Mouse (Mus musculus): ENCODE results near the gene Smpd1. TPM values are rescaled to one million over a fixed set of nuclear protein-coding genes. Genes with fewer than 3 reads are reported as not detected.

Smpd1 gene
- total and polyA plus RNA-seq, 3 experiments = 22.2 to 98.7 (median 32.3) TPM

DNA sequence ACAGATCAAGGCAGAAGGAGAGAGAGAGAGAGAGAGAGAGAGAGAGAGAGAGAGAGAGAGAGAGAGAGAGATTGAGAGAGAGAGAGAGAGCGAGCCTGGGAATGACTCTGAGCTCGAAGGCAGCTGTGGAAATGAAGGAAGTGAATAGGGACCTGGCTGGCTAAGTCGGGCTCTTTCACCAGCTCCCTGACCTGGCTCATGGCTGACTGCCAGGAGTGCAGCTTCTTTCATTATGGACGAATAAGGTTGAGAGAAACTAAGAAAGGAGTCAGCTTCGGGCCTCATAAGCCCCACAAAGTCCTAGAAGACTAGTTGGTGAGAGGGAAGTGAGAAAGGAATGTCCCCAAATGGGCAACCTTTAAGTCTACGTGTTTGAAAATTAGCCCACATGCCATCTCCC lies 34.0 kb upstream of the Smpd1 start:
- Histone ChIP-seq H3K4me3 (ENCODE audit: control insufficient read depth in 1 of 2, insufficient read depth in 1 of 2, low read depth in 2 of 2, low read length in 2 of 2) (no peak overlapping the region), H3K79me2 (ENCODE audit: control insufficient read depth, insufficient read depth, low read length, poor library complexity) (no peaks in the 10 kb centered on the region), H3K4me1 (ENCODE audit: control insufficient read depth in 1 of 2, insufficient read depth in 2 of 2, low read length in 2 of 2) (no peaks in the 10 kb centered on the region), H3K27ac (ENCODE audit: control insufficient read depth, low read depth, low read length) (no peak overlapping the region), H3K36me3 (ENCODE audit: control insufficient read depth in 1 of 2, insufficient read depth in 2 of 2, low read length in 2 of 2) (no peaks in the 10 kb centered on the region), H3K27me3 (ENCODE audit: control insufficient read depth in 1 of 2, insufficient read depth in 2 of 2, low read length in 2 of 2) (peaks cover 0 to 8% of the 10 kb centered on the region in 2 experiments; a peak in 3 of 4 replicates), H3K9ac (ENCODE audit: control insufficient read depth, low read depth, low read length, poor library complexity, severe bottlenecking) (no peak overlapping the region), H3K9me3 (replicated peaks; ENCODE audit: insufficient read depth, low read length) (no peaks in the 10 kb centered on the region)
- no peak for TF ChIP-seq NELFE (IDR thresholded peaks at IDR 0.05; ENCODE audit: low read depth, low read length)
- TF ChIP-seq GATA1 (IDR thresholded peaks at IDR 0.05; ENCODE audit: low read depth, low read length) = no peak
- TF ChIP-seq BHLHE40 (IDR thresholded peaks at IDR 0.05; ENCODE audit: borderline replicate concordance, low read depth, low read length) = no peak
- no peak for TF ChIP-seq MXI1 (IDR thresholded peaks at IDR 0.05; ENCODE audit: low read depth, low read length)
- no peak for TF ChIP-seq POLR2AphosphoS2 (IDR thresholded peaks at IDR 0.05; ENCODE audit: low read length)
- TF ChIP-seq SIN3A (IDR thresholded peaks at IDR 0.05; ENCODE audit: low read length) = no peak
- no peak for TF ChIP-seq KAT2A (conservative IDR thresholded peaks at IDR 0.05; ENCODE audit: low read depth, low read length)
- TF ChIP-seq E2F4 (IDR thresholded peaks at IDR 0.05; ENCODE audit: borderline replicate concordance, low read depth, low read length) = no peak
- TF ChIP-seq CTCF (IDR thresholded peaks at IDR 0.05 in 2 of 3, conservative IDR thresholded peaks at IDR 0.05 in 1 of 3; ENCODE audit: control insufficient read depth in 1 of 3, insufficient read depth in 1 of 3, low read depth in 2 of 3, low read length in 3 of 3, poor library complexity in 1 of 3, severe bottlenecking in 1 of 3) = no peak
- TF ChIP-seq CHD1 (IDR thresholded peaks at IDR 0.05; ENCODE audit: low read depth, low read length) = no peak
- no peak for TF ChIP-seq TAL1 (IDR thresholded peaks at IDR 0.05; ENCODE audit: low read length)
- TF ChIP-seq TCF12 (IDR thresholded peaks at IDR 0.05; ENCODE audit: low read depth, low read length) = no peak
- TF ChIP-seq MAX (IDR thresholded peaks at IDR 0.05; ENCODE audit: low read length) = no peak
- no peak for TF ChIP-seq HCFC1 (IDR thresholded peaks at IDR 0.05; ENCODE audit: low read depth, low read length)
- no peak for TF ChIP-seq USF1 (IDR thresholded peaks at IDR 0.05; ENCODE audit: low read depth, low read length)
- TF ChIP-seq CHD2 (IDR thresholded peaks at IDR 0.05; ENCODE audit: low read length) = no peak
- DNase-seq (ENCODE audit: low read depth, low spot score) = peak; percentile 11

DNA sequence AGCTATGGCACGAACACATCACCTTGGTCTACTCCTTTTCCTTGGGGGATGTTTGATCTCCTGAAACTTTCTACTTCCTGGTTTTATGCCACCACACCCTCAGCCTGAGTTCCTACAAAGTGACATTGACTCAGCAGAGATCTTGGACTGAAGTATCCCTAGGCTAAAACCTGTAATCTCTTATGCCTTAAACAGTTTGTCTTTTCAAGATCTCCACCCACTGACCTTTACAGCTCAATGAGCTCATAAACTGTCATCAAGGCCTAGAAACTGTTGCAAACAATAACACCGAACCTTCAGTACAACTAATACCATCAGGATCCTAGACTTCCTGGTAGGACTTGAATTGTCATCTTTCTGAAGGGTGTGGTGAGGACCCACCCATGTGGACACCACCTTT lies 29.9 kb upstream of the Smpd1 start:
- no peaks in the 10 kb centered on the region for H3K9me3 ChIP-seq (replicated peaks; ENCODE audit: insufficient read depth, low read length)
- no peaks in the 10 kb centered on the region for H3K4me1 ChIP-seq (ENCODE audit: control insufficient read depth in 1 of 2, insufficient read depth in 2 of 2, low read length in 2 of 2)
- TF ChIP-seq JUND (IDR thresholded peaks at IDR 0.05; ENCODE audit: low read depth, low read length) (no peak), MEF2A (IDR thresholded peaks at IDR 0.05; ENCODE audit: extremely low read depth, insufficient replicate concordance, low read depth, low read length, poor library complexity, severe bottlenecking) (no peak), MYB (IDR thresholded peaks at IDR 0.05; ENCODE audit: low read depth, low read length) (no peak), GATA1 (IDR thresholded peaks at IDR 0.05; ENCODE audit: low read depth, low read length) (no peak), KAT2A (conservative IDR thresholded peaks at IDR 0.05; ENCODE audit: low read depth, low read length) (no peak), CTCF (IDR thresholded peaks at IDR 0.05 in 2 of 3, conservative IDR thresholded peaks at IDR 0.05 in 1 of 3; ENCODE audit: control insufficient read depth in 1 of 3, insufficient read depth in 1 of 3, low read depth in 2 of 3, low read length in 3 of 3, poor library complexity in 1 of 3, severe bottlenecking in 1 of 3) (no peak)
- no peaks in the 10 kb centered on the region for H3K36me3 ChIP-seq (ENCODE audit: control insufficient read depth in 1 of 2, insufficient read depth in 2 of 2, low read length in 2 of 2)
- no peak overlapping the region for H3K4me3 ChIP-seq (ENCODE audit: control insufficient read depth in 1 of 2, insufficient read depth in 1 of 2, low read depth in 2 of 2, low read length in 2 of 2)
- H3K9ac ChIP-seq (ENCODE audit: control insufficient read depth, low read depth, low read length, poor library complexity, severe bottlenecking) = no peak overlapping the region
- H3K27me3 ChIP-seq (ENCODE audit: control insufficient read depth in 1 of 2, insufficient read depth in 2 of 2, low read length in 2 of 2) = peaks cover 0 to 6% of the 10 kb centered on the region in 2 experiments; a peak in 3 of 4 replicates
- no peak overlapping the region for H3K27ac ChIP-seq (ENCODE audit: control insufficient read depth, low read depth, low read length)
- no peak for DNase-seq (ENCODE audit: low read depth, low spot score)
- no peaks in the 10 kb centered on the region for H3K79me2 ChIP-seq (ENCODE audit: control insufficient read depth, insufficient read depth, low read length, poor library complexity)

Measured in MEL (cell line).